Mouse (Mus musculus) E14TG2a.4 (cell line): ENCODE data around the gene Hapln1.

Experiments used
- H3K27me3 ChIP-seq: 2 replicates; pipeline ENCODE4 v1.6.1; 2014; ENCODE audit warnings: low read length, control low read depth; ENCODE audit not compliant: insufficient read depth
- H3K36me3 ChIP-seq: 2 replicates; pipeline ENCODE4 v1.6.1; 2014; ENCODE audit warnings: low read length, control low read depth; ENCODE audit not compliant: insufficient read depth
- H3K4me1 ChIP-seq: replicated peaks from 2 replicates; pipeline ENCODE4 v1.6.1; 2014; ENCODE audit warnings: low read depth, low read length, control low read depth
- H3K4me3 ChIP-seq: replicated peaks from 2 replicates; pipeline ENCODE4 v1.5.1; 2014; ENCODE audit warnings: mild to moderate bottlenecking, low read length
- H3K9me3 ChIP-seq: 2 replicates; pipeline ENCODE4 v1.6.1; 2014; ENCODE audit warnings: low read length, control low read depth
- CTCF ChIP-seq: conservative IDR thresholded peaks from 2 replicates; pipeline ENCODE4 v1.5.1; 2014; ENCODE audit warnings: low read length
- NANOG ChIP-seq: IDR thresholded peaks from 2 replicates; pipeline ENCODE4 v1.6.1; 2014; ENCODE audit warnings: borderline replicate concordance, low read length, mixed read lengths
- POU5F1 ChIP-seq: IDR thresholded peaks from 2 replicates; pipeline ENCODE4 v1.6.1; 2014; ENCODE audit warnings: low read length, borderline replicate concordance

Gene Hapln1

GRCm38 (mm10) chr13:89540301-89540982 lies 846 bp downstream of the Hapln1 start:
- TF ChIP-seq POU5F1, result no peak
- TF ChIP-seq NANOG, result no peak
- TF ChIP-seq CTCF, result no peak
- H3K27me3 ChIP-seq, result peaks cover 18% of the 10 kb centered on the region
- H3K9me3 ChIP-seq, result no peaks in the 10 kb centered on the region
- H3K4me1 ChIP-seq, result peaks cover 7% of the 10 kb centered on the region
- H3K36me3 ChIP-seq, result no peaks in the 10 kb centered on the region
- H3K4me3 ChIP-seq, result no peak overlapping the region

- peaks cover 7% of the 10 kb centered on the region for H3K4me1 ChIP-seq
- H3K27me3 ChIP-seq, result peaks cover 18% of the 10 kb centered on the region
- peak; percentile 87 for TF ChIP-seq CTCF
- no peak for TF ChIP-seq POU5F1
- no peak for TF ChIP-seq NANOG
- no peaks in the 10 kb centered on the region for H3K9me3 ChIP-seq
- H3K36me3 ChIP-seq, result no peaks in the 10 kb centered on the region
- H3K4me3 ChIP-seq, result no peak overlapping the region
Measured at GRCm38 (mm10) chr13:89543003-89543402, 3.4 kb downstream of the Hapln1 start.

- Histone ChIP-seq H3K4me1 (no peaks in the 10 kb centered on the region), H3K9me3 (no peaks in the 10 kb centered on the region), H3K4me3 (no peak overlapping the region), H3K36me3 (no peaks in the 10 kb centered on the region), H3K27me3 (no peaks in the 10 kb centered on the region)
- TF ChIP-seq POU5F1, result no peak
- TF ChIP-seq CTCF, result peak; percentile 51
Measured at GRCm38 (mm10) chr13:89548203-89548740, 8.7 kb downstream of the Hapln1 start.

- H3K36me3 ChIP-seq, result no peaks in the 10 kb centered on the region
- no peaks in the 10 kb centered on the region for H3K4me1 ChIP-seq
Measured at GRCm38 (mm10) chr13:89549507-89549906, 9.9 kb downstream of the Hapln1 start.

GRCm38 (mm10) chr13:89551502-89551901 lies 11.9 kb downstream of the Hapln1 start:
- no peaks in the 10 kb centered on the region for H3K4me1 ChIP-seq
- no peaks in the 10 kb centered on the region for H3K27me3 ChIP-seq
- no peaks in the 10 kb centered on the region for H3K9me3 ChIP-seq
- no peak overlapping the region for H3K4me3 ChIP-seq
- H3K36me3 ChIP-seq, result no peaks in the 10 kb centered on the region
- TF ChIP-seq CTCF (peak; percentile 68), POU5F1 (no peak)

More at GRCm38 (mm10) chr13:89549507-89549906, 9.9 kb downstream of the Hapln1 start:
- no peaks in the 10 kb centered on the region for H3K9me3 ChIP-seq
- TF ChIP-seq CTCF (no peak), POU5F1 (no peak), NANOG (no peak)
- H3K27me3 ChIP-seq, result no peaks in the 10 kb centered on the region
- no peak overlapping the region for H3K4me3 ChIP-seq

GRCm38 (mm10) chr13:89564518-89564917 lies 24.9 kb downstream of the Hapln1 start:
- H3K9me3 ChIP-seq, result no peaks in the 10 kb centered on the region
- H3K4me3 ChIP-seq, result no peak overlapping the region
- H3K27me3 ChIP-seq, result no peaks in the 10 kb centered on the region
- TF ChIP-seq NANOG (no peak), POU5F1 (no peak), CTCF (no peak)
- H3K36me3 ChIP-seq, result no peaks in the 10 kb centered on the region
- no peaks in the 10 kb centered on the region for H3K4me1 ChIP-seq

- H3K36me3 ChIP-seq, result no peaks in the 10 kb centered on the region
- H3K9me3 ChIP-seq, result no peaks in the 10 kb centered on the region
- no peaks in the 10 kb centered on the region for H3K27me3 ChIP-seq
- no peaks in the 10 kb centered on the region for H3K4me1 ChIP-seq
- no peak overlapping the region for H3K4me3 ChIP-seq
- no peak for TF ChIP-seq NANOG
- no peak for TF ChIP-seq POU5F1
- no peak for TF ChIP-seq CTCF
Measured at GRCm38 (mm10) chr13:89566300-89566699, 26.7 kb downstream of the Hapln1 start.

- Histone ChIP-seq H3K4me3 (no peak overlapping the region), H3K4me1 (no peaks in the 10 kb centered on the region), H3K9me3 (no peaks in the 10 kb centered on the region), H3K36me3 (no peaks in the 10 kb centered on the region), H3K27me3 (0 out of 2 replicates have a peak, but pooled peaks cover 2% of the 10 kb centered on the region)
- TF ChIP-seq POU5F1 (no peak), CTCF (no peak), NANOG (no peak)
Measured at GRCm38 (mm10) chr13:89579115-89579514, 39.5 kb downstream of the Hapln1 start.
